Mouse (Mus musculus): ENCODE data around the gene Akr1c6.
"Not testable (repeated sequence)": the region's sequence is repeated elsewhere in the genome, so short reads cannot be mapped to it uniquely, and the experiment has no call there.

Akr1c6 gene

GRCm38 (mm10) chr13:4434006-4434405 is at the start of gene Akr1c6:
Akr1c6 (plus strand) TSS chr13:4434306.
- no peak for DNase-seq

GRCm38 (mm10) chr13:4384918-4385317 is 49.2 kb upstream of the Akr1c6 start:
- no peak for DNase-seq

GRCm38 (mm10) chr13:4385541-4385940 is 48.6 kb upstream of the Akr1c6 start:
- peak; percentile 29 for DNase-seq

- DNase-seq, result no peak
Measured at GRCm38 (mm10) chr13:4388762-4389446, 45.2 kb upstream of the Akr1c6 start.

GRCm38 (mm10) chr13:4400360-4400759 is 33.7 kb upstream of the Akr1c6 start:
- DNase-seq, result not testable (repeated sequence)

- no peak for DNase-seq
Measured at GRCm38 (mm10) chr13:4400831-4401230, 33.3 kb upstream of the Akr1c6 start.

GRCm38 (mm10) chr13:4402221-4402620 is 31.9 kb upstream of the Akr1c6 start:
- DNase-seq, result no peak

GRCm38 (mm10) chr13:4404726-4405125 is 29.4 kb upstream of the Akr1c6 start:
- no peak for DNase-seq

GRCm38 (mm10) chr13:4406771-4407170 is 27.3 kb upstream of the Akr1c6 start:
- no peak for DNase-seq

GRCm38 (mm10) chr13:4428558-4428957 is 5.5 kb upstream of the Akr1c6 start:
- DNase-seq, result no peak

- DNase-seq, result no peak
Measured at GRCm38 (mm10) chr13:4429034-4429433, 5.1 kb upstream of the Akr1c6 start.

- no peak for DNase-seq
Measured at GRCm38 (mm10) chr13:4431129-4431528, 3.0 kb upstream of the Akr1c6 start.

GRCm38 (mm10) chr13:4465641-4466040 is 31.5 kb downstream of the Akr1c6 start:
- DNase-seq, result no peak

GRCm38 (mm10) chr13:4467896-4468295 is 33.8 kb downstream of the Akr1c6 start:
- no peak for DNase-seq

Measured in right cerebral cortex, adult 18-20 months (tissue).